Mouse (Mus musculus): ENCODE data around the gene Enpp5.

DNA sequence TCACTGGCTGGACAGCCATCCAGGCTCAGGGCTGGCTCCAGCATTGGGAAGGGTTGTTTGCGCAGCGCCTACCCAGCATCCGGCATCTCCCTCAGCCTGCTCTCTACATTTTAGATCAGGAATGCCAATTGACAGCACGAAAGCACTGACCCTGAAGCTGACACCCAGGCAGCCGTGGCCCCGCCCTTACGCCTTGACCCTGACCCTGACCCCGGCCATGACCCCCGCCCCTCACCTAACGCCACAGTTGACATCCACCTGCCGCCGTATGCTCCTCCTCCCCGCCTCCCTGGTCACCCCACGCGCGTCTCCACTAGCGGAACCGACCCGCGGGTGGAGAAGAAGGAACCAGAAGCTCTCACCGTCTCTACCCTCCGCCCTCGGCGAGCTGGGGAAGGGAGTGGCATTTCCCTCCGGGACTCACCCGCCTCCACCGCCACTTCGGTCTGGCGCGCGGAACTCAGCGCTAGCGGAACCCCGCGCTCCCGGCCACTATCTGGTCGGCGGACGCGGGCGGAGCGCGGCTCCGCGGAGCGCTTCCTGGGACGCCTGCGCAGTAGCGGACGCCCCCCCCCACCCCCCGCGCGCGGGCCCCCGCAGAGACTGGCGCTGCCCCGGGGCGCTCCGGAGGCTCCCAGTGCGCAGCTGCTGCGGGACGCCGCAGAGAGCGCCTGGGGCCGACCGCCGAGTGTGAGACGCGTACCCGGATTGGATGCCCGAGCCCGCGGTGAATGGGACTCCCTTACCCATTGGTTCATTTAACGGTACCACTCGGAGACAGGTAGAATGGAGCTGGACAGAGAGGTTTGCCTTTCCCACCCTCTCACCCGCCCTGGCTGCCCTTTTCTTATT is 26.9 kb downstream of the Enpp5 start, which contains the start of gene Enpp4:
- TF ChIP-seq CTCF (conservative IDR thresholded peaks at IDR 0.05; ENCODE audit: insufficient read depth, insufficient read length, low read depth, low read length), result no peak
- peak; percentile 42 for TF ChIP-seq POLR2A (IDR thresholded peaks at IDR 0.05; ENCODE audit: low read depth, low read length)

Measured in kidney, adult 2 months (tissue).